Mouse (Mus musculus) C2C12 (cell line): ENCODE results near the gene Actl10. TPM values are rescaled to one million over a fixed set of nuclear protein-coding genes. Genes with fewer than 3 reads are reported as not detected.
A peak's percentile ranks its signal among the peaks of the same experiment; 100 is the strongest.

Experiments
- H3K27me3 ChIP-seq: one replicate; pipeline ENCODE4 v1.6.1; 2011; ENCODE audit not compliant: control insufficient read depth, insufficient read depth, insufficient read length
- H3K36me3 ChIP-seq: one replicate; pipeline ENCODE4 v1.6.1; 2011; ENCODE audit not compliant: control insufficient read depth, insufficient read depth
- H3K4me3 ChIP-seq: one replicate; pipeline ENCODE4 v1.5.1; 2011; ENCODE audit warnings: mild to moderate bottlenecking, control low read depth; ENCODE audit not compliant: poor library complexity, insufficient read depth, severe bottlenecking
- H3K79me2 ChIP-seq: one replicate; pipeline ENCODE4 v1.6.1; 2011; ENCODE audit not compliant: control insufficient read depth, insufficient read depth
- H3K79me3 ChIP-seq: one replicate; pipeline ENCODE4 v1.6.1; 2011; ENCODE audit warnings: low read depth, control low read depth
- H3ac ChIP-seq: one replicate; pipeline ENCODE3; 2011; ENCODE audit warnings: low read depth; ENCODE audit not compliant: control insufficient read depth, insufficient read length
- CEBPB ChIP-seq: IDR thresholded peaks from one replicate; pipeline ENCODE4 v1.6.1; 2011; ENCODE audit warnings: low read depth, mild to moderate bottlenecking, control low read depth, moderate library complexity
- CTCF ChIP-seq: IDR thresholded peaks from one replicate; pipeline ENCODE4 v1.5.1; 2011; ENCODE audit not compliant: control insufficient read depth, insufficient read depth, insufficient read length
- FOSL1 ChIP-seq: IDR thresholded peaks from one replicate; pipeline ENCODE4 v1.8.0; 2011; ENCODE audit warnings: mild to moderate bottlenecking, low read length; ENCODE audit not compliant: poor library complexity, insufficient read depth, severe bottlenecking
- MAX ChIP-seq: IDR thresholded peaks from one replicate; pipeline ENCODE4 v1.6.1; 2011; ENCODE audit warnings: mild to moderate bottlenecking, control low read depth
- MYOD1 ChIP-seq: IDR thresholded peaks from one replicate; pipeline ENCODE4 v1.6.1; 2011; ENCODE audit warnings: low read depth; ENCODE audit not compliant: control insufficient read depth, insufficient read length
- MYOG ChIP-seq: IDR thresholded peaks from one replicate; pipeline ENCODE4 v1.6.1; 2011; ENCODE audit not compliant: control insufficient read depth, insufficient read length; ENCODE audit errors: extremely low read depth
- USF1 ChIP-seq: IDR thresholded peaks from one replicate; pipeline ENCODE4 v1.6.1; 2011; ENCODE audit warnings: low read depth, mild to moderate bottlenecking, control low read depth, moderate library complexity
- long read RNA-seq, 2 experiments: library from polyadenylated mRNA; unstranded; transcript quantifications; one replicate each; pipeline ENCODE4 v2.0.0; 2019 to 2020
- polyA plus RNA-seq: library from polyadenylated mRNA; unstranded; fragments of >200 nt; fragmentation: generic; extraction: Trizol; gene quantifications from one replicate; pipeline ENCODE4 v1.2.1, GENCODE M21; 2012; ENCODE audit warnings: missing spikeins

The Actl10 gene
- 0.33 TPM for polyA plus RNA-seq
- long read RNA-seq, experiment 1, result 0 reads
- long read RNA-seq, experiment 2, result 0 reads

GRCm38 (mm10) chr2:154551476-154551875, at the start of gene Actl10:
Gene Actl10 (plus strand): TSS chr2:154551776.
- no peak for TF ChIP-seq MAX
- no peak for TF ChIP-seq USF1
- no peak for TF ChIP-seq MYOD1
- no peak for TF ChIP-seq MYOG
- no peaks in the 10 kb centered on the region for H3K27me3 ChIP-seq
- no peak within 1 kb of the TSS for H3ac ChIP-seq
- H3K4me3 ChIP-seq, result no peak within 1 kb of the TSS
- H3K36me3 ChIP-seq, result no peaks in the 10 kb centered on the region
- no peaks in the 10 kb centered on the region for H3K79me2 ChIP-seq
- H3K79me3 ChIP-seq, result no peaks in the 10 kb centered on the region

DNA sequence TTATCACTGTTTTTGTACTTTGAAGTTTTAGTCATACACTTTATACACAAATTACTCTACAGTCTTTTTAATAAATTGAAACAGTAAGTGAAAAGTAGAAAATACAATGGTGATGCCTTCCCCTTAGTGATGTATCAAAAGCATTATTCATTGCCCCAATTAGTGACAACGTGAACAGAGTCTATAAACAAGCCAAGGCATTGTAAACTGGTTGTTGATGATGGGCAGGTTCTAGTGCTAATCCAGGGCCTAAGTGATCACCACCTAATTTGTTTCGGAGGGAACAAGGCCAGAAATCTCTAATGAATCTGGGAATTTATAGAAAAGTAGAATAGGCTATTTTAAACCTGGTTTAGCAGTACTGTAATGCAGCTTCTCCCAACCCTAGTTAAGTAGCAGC, 44.5 kb upstream of the Actl10 start:
- no peaks in the 10 kb centered on the region for H3K79me3 ChIP-seq
- peaks cover 51% of the 10 kb centered on the region for H3K36me3 ChIP-seq
- TF ChIP-seq FOSL1 (no peak), CTCF (no peak), MAX (no peak), MYOG (no peak), USF1 (no peak), CEBPB (no peak), MYOD1 (no peak)
- H3K4me3 ChIP-seq, result no peak overlapping the region
- H3K79me2 ChIP-seq, result no peaks in the 10 kb centered on the region
- no peaks in the 10 kb centered on the region for H3K27me3 ChIP-seq
- no peak overlapping the region for H3ac ChIP-seq

DNA sequence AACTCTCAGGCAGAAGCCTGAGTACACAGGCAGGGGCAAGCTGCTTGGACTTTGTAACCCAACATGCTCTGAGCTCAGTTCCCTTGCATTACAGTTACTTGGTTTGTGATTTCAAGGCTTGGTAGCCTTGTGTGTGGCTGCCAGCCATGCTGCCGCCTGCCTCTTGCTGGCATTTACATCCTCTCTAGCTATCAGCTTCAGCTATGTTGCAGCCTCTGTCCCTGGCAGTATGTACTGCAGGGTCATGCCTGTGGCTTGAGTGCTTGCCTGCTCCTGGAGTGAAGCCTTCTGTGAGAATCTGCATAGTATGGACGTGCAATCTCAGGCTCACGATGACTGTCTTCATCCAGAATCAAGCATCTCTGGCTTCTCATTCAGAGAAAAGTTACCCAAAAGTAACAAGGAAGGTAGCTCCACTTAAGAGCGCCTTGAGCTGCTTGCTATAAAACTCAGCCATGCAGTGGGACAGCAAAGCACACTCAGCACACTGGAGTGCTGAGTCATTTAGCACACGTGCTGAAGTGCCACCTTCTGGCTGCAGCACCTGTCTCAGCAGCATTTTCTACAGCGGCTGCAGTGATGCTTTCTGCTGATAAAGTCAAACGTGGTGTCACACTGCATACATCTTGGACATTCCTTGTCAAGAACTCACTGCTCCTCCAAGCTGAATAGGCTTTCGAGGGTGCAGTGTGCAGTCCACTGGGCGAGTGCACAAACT, 43.9 kb upstream of the Actl10 start:
- Histone ChIP-seq H3K79me3 (no peaks in the 10 kb centered on the region), H3ac (no peak overlapping the region), H3K4me3 (no peak overlapping the region), H3K79me2 (no peaks in the 10 kb centered on the region), H3K27me3 (no peaks in the 10 kb centered on the region), H3K36me3 (peaks cover 57% of the 10 kb centered on the region)
- TF ChIP-seq MYOD1, result peak; percentile 11
- no peak for TF ChIP-seq FOSL1

DNA sequence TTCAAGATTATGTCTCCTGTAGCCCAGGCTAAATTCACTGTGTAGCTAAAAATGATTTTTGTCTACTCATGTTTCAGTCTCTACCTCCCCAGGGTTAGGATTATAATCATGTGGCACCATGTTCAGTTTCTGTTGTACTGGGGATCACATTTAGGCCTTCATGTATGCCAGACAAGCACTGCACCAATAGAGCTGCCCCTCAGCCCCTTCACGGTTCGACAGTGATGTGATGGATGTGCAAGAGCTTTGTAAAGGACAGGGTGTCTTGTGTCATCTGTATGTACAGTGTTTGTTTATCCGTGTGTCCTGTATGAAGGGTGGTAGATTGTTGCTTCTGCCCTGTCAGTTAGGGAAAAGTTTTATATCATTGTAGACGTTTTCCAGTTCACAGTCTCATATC, 43.1 kb upstream of the Actl10 start:
- TF ChIP-seq CTCF, result no peak
- TF ChIP-seq CEBPB, result no peak
- TF ChIP-seq FOSL1, result no peak
- no peak for TF ChIP-seq USF1
- no peak for TF ChIP-seq MAX
- TF ChIP-seq MYOG, result no peak
- TF ChIP-seq MYOD1, result no peak
- Histone ChIP-seq H3K79me2 (no peaks in the 10 kb centered on the region), H3ac (no peak overlapping the region), H3K4me3 (no peak overlapping the region), H3K36me3 (peaks cover 57% of the 10 kb centered on the region), H3K27me3 (no peaks in the 10 kb centered on the region), H3K79me3 (no peaks in the 10 kb centered on the region)

- H3K27me3 ChIP-seq, result no peaks in the 10 kb centered on the region
- no peak overlapping the region for H3ac ChIP-seq
- no peaks in the 10 kb centered on the region for H3K79me2 ChIP-seq
- H3K36me3 ChIP-seq, result peaks cover 46% of the 10 kb centered on the region
- H3K79me3 ChIP-seq, result no peaks in the 10 kb centered on the region
- no peak overlapping the region for H3K4me3 ChIP-seq
- no peak for TF ChIP-seq MYOD1
- TF ChIP-seq MAX, result no peak
- no peak for TF ChIP-seq CTCF
- TF ChIP-seq USF1, result no peak
- TF ChIP-seq FOSL1, result no peak
- TF ChIP-seq MYOG, result no peak
- no peak for TF ChIP-seq CEBPB
Measured at GRCm38 (mm10) chr2:154510141-154510540, 41.4 kb upstream of the Actl10 start.

GRCm38 (mm10) chr2:154516944-154517343, 34.6 kb upstream of the Actl10 start:
- TF ChIP-seq CEBPB (no peak), FOSL1 (no peak), MYOG (no peak), USF1 (no peak), MAX (no peak), CTCF (no peak), MYOD1 (no peak)
- Histone ChIP-seq H3ac (no peak overlapping the region), H3K4me3 (no peak overlapping the region), H3K79me2 (no peaks in the 10 kb centered on the region), H3K79me3 (no peaks in the 10 kb centered on the region), H3K27me3 (no peaks in the 10 kb centered on the region), H3K36me3 (peaks cover 36% of the 10 kb centered on the region)
